Mouse (Mus musculus) hindbrain, embryonic 16.5 days (tissue): ENCODE measurements around the gene Wdr74. TPM values are rescaled to one million over a fixed set of nuclear protein-coding genes. Genes with fewer than 3 reads are reported as not detected.
A peak's percentile ranks its signal among the peaks of the same experiment; 100 is the strongest.

Experiments
- ATAC-seq: fragments of 200-750 bp; cut with Nextera tagmentation; 2 replicates; pipeline ENCODE4 v1.8.0; 2017; ENCODE audit warnings: moderate TSS enrichment, moderate library complexity
- H3K27ac ChIP-seq: fragments of 300-500 bp; sonication (generic); 2 replicates; pipeline ENCODE4 v1.5.1; 2014; ENCODE audit warnings: low read depth, mild to moderate bottlenecking, control low read depth, low read length, moderate library complexity
- H3K27me3 ChIP-seq: fragments of 300-500 bp; sonication (generic); replicated peaks from 2 replicates; pipeline ENCODE4 v1.6.1; 2014; ENCODE audit warnings: low read length; ENCODE audit not compliant: control insufficient read depth, insufficient read depth
- H3K36me3 ChIP-seq: fragments of 300-500 bp; sonication (generic); 2 replicates; pipeline ENCODE4 v1.6.1; 2014; ENCODE audit warnings: mild to moderate bottlenecking, low read length, moderate library complexity, mixed read lengths; ENCODE audit not compliant: control insufficient read depth, insufficient read depth
- H3K4me1 ChIP-seq: fragments of 300-500 bp; sonication (generic); 2 replicates; pipeline ENCODE4 v1.6.1; 2014; ENCODE audit warnings: low read depth, low read length; ENCODE audit not compliant: control insufficient read depth, insufficient read depth
- H3K4me2 ChIP-seq: fragments of 300-500 bp; sonication (generic); 2 replicates; pipeline ENCODE4 v1.6.1; 2014; ENCODE audit warnings: mild to moderate bottlenecking, low read length, control low read depth, moderate library complexity
- H3K4me3 ChIP-seq: fragments of 300-500 bp; sonication (generic); 2 replicates; pipeline ENCODE4 v1.5.1; 2014; ENCODE audit warnings: mild to moderate bottlenecking, low read length, control low read depth, moderate library complexity
- H3K9ac ChIP-seq: fragments of 300-500 bp; sonication (generic); 2 replicates; pipeline ENCODE4 v1.6.1; 2014; ENCODE audit warnings: low read depth, mild to moderate bottlenecking, control low read depth, low read length, moderate library complexity
- H3K9me3 ChIP-seq: fragments of 300-500 bp; sonication (generic); 2 replicates; pipeline ENCODE4 v1.6.1; 2014; ENCODE audit warnings: mild to moderate bottlenecking, low read length, moderate library complexity; ENCODE audit not compliant: control insufficient read depth
- WGBS: fragments of 180-500 bp; shearing (Covaris S2); extraction: QIAGEN DNeasy Blood & Tissue Kit; methylation state at CpG from one replicate; pipeline ENCODE4 v1.1.7; 2014; 5-methylcytosine and 5-hydroxymethylcytosine counted together
- microRNA-seq: library from miRNA; unstranded; fragments of <30 nt; microRNA quantifications from one replicate; pipeline ENCODE4, GENCODE M21; 2017
- polyA plus RNA-seq: library from polyadenylated mRNA; unstranded; fragments of >200 nt; fragmentation: Nextera tagmentation; extraction: Ambion mirVana; gene quantifications from 2 replicates; pipeline ENCODE4 v1.2.1, GENCODE M21; 2015

Wdr74 gene
- polyA plus RNA-seq, 1 experiment from 2014 or later: 92.0 TPM

DNA sequence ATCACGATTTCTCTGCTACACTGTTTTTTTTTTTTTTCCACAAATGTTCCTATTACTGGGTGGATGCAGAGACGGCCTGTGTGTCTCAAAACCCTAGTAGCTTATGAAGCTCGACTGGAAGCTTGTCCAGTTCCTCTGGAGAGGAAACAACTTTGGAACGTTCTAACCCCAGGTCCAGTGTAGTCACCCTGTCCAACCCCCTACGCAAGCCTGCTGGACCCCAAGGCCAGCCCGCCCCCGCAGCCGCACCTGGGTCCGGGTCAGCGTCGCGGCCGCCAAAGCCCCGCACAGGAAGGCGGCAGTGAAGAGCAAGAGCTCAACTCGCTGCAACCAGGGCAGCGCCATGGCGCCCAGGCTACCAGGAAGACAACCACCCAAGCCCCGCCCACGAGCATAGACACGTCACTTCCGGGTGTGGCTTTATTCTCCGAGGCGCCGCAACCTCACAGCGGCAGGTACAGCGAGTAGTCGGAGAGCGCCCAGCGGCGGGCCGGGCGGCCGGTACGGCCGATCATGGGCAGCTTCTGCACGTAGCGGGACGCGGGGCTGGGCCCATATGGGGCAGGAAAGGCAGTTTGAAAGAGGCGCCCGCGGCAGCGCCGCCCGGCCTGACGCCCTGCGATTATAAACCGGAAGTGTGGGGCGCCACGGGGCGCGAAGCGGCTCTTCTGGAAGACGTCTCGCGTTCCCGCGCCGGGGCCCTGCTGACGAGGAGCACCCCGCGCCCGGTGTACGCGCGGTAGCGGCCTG is 38.6 kb downstream of the Wdr74 start, which contains the start of gene Tmem179b:
Gene Tmem179b, minus strand, starts transcription at position 382 of the 750 bp plus-strand sequence.
- WGBS: under 1% methylated on average over 68 of the region's 68 CpGs
- peak; percentile 94 for ATAC-seq

DNA sequence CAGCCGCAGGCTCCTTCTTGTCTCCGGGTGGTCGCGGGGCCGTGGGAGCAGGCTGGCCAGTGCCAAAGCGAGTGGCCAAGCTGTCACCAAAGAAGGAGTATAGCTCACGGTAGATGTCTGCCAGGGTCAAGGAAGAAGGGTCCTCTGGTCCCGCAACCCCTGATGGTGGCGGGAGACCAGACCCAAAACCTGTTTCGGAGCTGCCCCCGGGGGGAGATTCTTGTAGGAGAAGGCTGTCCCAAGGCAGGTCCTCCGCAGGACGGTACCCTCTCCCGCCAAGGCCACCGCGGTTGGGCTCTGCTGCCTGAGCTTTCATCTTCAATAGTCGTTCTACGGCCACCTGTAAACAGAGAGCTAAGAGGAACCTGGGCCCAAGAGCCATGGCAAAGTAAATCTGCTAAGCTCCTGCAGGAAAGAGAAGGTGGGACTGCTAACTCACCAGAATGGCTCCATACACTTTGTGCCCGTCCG is 39.4 kb downstream of the Wdr74 start:
- Histone ChIP-seq H3K4me1 (peaks cover 30% of the 10 kb centered on the region), H3K4me3 (peak overlapping the region; percentile 70), H3K9ac (peak overlapping the region; percentile 93), H3K4me2 (peak overlapping the region; percentile 99), H3K27ac (peak overlapping the region; percentile 97), H3K9me3 (no peaks in the 10 kb centered on the region), H3K27me3 (no peaks in the 10 kb centered on the region), H3K36me3 (peaks cover 16% of the 10 kb centered on the region)
- 7% methylated on average over 20 of the region's 20 CpGs for WGBS
- ATAC-seq: no peak; the same call in 1 of the 2 replicates

More for the DNA sequence above, 38.6 kb downstream of the Wdr74 start, which contains the start of gene Tmem179b:
- peaks cover 18% of the 10 kb centered on the region for H3K36me3 ChIP-seq
- peak within 1 kb of the TSS; percentile 99 for H3K4me2 ChIP-seq
- no peaks in the 10 kb centered on the region for H3K27me3 ChIP-seq
- H3K27ac ChIP-seq: peak within 1 kb of the TSS; percentile 97
- H3K9ac ChIP-seq: peak within 1 kb of the TSS; percentile 93
- H3K4me3 ChIP-seq: peak within 1 kb of the TSS; percentile 70
- peaks cover 30% of the 10 kb centered on the region for H3K4me1 ChIP-seq
- no peaks in the 10 kb centered on the region for H3K9me3 ChIP-seq

DNA sequence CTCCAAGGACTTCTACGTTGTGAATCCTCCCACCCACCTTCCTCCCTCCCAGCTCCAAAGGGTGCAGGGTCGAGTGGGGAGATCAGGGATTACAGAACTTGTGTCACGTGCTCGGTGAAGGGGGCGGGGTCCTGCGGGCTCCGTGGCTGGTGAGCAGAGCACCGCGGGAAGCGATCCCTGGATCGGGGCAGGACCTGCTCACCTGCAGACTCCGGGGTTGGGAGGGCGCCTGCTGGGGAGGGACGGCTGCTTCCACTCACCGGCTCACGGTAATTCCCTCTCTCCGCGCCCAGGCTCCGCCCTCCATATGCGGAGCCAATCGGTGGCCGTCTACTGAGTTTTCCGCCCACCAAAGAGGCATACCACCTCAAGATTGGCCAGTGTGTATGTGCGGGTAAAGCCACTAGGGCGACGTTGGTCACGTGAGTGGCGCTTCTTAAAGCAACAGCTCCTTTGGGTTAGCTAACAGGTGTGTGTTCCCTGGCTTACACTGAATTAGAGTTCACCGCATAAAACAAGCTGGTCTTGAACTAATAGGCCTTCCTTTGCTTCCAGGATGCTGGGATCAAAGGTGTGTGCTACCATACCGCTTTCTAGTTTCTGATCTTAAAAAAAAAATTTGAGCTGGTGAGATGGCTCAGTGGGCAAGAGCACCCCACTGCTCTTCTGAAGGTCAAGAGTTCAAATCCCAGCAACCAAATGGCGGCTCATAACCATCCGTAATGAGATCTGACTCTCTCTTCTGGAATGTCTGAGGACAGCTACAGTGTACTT is 50.6 kb downstream of the Wdr74 start, which contains the start of gene Taf6l:
Gene Taf6l, minus strand, starts transcription at position 410 of the 774 bp plus-strand sequence.
- H3K27me3 ChIP-seq: no peaks in the 10 kb centered on the region
- H3K4me1 ChIP-seq: peaks cover 14% of the 10 kb centered on the region
- H3K9me3 ChIP-seq: no peaks in the 10 kb centered on the region
- peak; percentile 99 for ATAC-seq
- peak within 1 kb of the TSS; percentile 89 for H3K27ac ChIP-seq
- H3K36me3 ChIP-seq: peaks cover 18% of the 10 kb centered on the region
- H3K4me2 ChIP-seq: peak within 1 kb of the TSS; percentile 82
- peak within 1 kb of the TSS; percentile 83 for H3K4me3 ChIP-seq
- 0% methylated on average over 31 of the region's 32 CpGs for WGBS
- H3K9ac ChIP-seq: peak within 1 kb of the TSS; percentile 76

DNA sequence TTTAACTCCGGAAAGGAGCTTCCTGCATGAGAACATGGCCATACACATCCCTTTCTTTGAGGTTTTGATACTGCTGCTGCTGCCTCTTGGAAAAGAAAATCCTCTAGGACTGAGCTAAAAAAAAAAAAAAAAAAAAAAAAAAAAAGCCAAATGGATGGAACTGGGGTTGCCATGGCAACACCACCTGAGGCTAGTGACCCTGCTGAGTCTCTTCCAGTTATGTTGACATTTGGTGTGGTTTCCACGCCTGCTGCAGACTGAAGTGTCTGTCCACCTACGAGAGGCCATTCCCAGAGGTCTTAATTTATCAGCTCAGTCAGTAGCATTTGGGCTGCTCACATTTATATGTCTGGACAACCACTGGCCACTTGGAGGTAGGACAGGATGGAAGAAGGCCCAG is 52.9 kb downstream of the Wdr74 start:
- H3K27ac ChIP-seq: peak overlapping the region; percentile 55; the same call in 1 of the 2 replicates
- peaks cover 7% of the 10 kb centered on the region for H3K36me3 ChIP-seq
- H3K4me2 ChIP-seq: no peak overlapping the region
- no peak for ATAC-seq
- H3K27me3 ChIP-seq: no peaks in the 10 kb centered on the region
- no peaks in the 10 kb centered on the region for H3K9me3 ChIP-seq
- H3K4me3 ChIP-seq: no peak overlapping the region
- H3K9ac ChIP-seq: 0 out of 2 replicates have a peak overlapping the region, but pooled peaks have one; percentile 9
- H3K4me1 ChIP-seq: peaks cover 14% of the 10 kb centered on the region
- WGBS: 22% methylated on average over 3 of the region's 3 CpGs

DNA sequence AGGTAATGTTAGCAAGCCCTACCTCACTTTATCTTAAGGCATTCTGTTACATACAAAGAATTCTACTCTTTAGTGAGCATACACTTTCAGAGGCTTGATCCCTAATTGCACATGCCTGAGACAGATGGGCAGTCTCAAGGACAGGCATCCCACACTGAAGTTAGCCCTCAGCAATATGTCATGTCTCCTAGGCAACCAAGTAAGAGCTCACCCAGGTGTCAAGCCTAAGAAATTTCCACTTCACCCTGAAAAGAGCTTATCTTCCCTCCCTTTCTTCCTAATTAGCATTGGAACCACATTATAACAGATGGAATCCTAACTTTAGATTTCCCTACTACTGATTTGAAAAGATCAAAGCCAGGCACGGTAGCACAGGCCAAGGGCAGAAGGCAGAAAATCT is 53.5 kb downstream of the Wdr74 start:
- WGBS: 38% methylated on average over 1 of the region's 1 CpGs
- no peak for ATAC-seq
- peaks cover 12% of the 10 kb centered on the region for H3K36me3 ChIP-seq
- H3K4me2 ChIP-seq: no peak overlapping the region
- peak overlapping the region; percentile 55 for H3K27ac ChIP-seq
- peaks cover 14% of the 10 kb centered on the region for H3K4me1 ChIP-seq
- no peaks in the 10 kb centered on the region for H3K9me3 ChIP-seq
- no peak overlapping the region for H3K4me3 ChIP-seq
- H3K27me3 ChIP-seq: no peaks in the 10 kb centered on the region
- H3K9ac ChIP-seq: no peak overlapping the region

DNA sequence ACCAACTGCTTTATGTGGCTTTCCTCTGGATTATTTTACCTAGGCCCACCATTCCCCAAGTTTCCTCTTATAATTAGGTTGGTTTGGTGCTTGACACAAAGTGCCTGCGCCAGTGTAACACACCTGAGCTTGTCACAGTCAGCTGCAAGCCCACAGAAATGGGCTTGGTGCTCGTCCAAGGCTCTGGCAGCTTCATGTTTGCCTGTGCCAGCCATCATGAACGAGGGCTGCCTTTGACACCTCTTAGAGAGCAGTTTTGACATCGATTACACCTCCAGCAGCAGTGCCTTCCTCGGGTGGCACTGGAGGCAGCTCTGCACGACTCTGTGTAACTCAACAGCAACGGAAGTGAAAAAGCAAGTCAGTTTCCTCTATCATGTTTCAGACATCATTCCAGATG is 54.5 kb downstream of the Wdr74 start:
- Histone ChIP-seq H3K4me2 (no peak overlapping the region), H3K27me3 (no peaks in the 10 kb centered on the region), H3K27ac (no peak overlapping the region), H3K9me3 (no peaks in the 10 kb centered on the region), H3K4me1 (peaks cover 12% of the 10 kb centered on the region), H3K9ac (no peak overlapping the region), H3K36me3 (peaks cover 18% of the 10 kb centered on the region), H3K4me3 (no peak overlapping the region)
- ATAC-seq: no peak
- WGBS: 90% methylated on average over 7 of the region's 7 CpGs

Small RNAs within 50 kb of the gene (microRNA-seq; reads per million reads assigned to microRNA genes)
- not detected for gene Mir6992

Other genes with a start within 250 kb of the Wdr74 start
- gene Slc22a8, start 144.6 kb upstream of the Wdr74 start, polyA plus RNA-seq: 15.9 and 16.1 TPM in 2 replicates
- gene Slc22a6, start 117.8 kb upstream of the Wdr74 start, polyA plus RNA-seq: 8.7 and 14.9 TPM in 2 replicates
- 0.66 and 0.72 TPM in 2 replicates for gene Chrm1, start 72.0 kb upstream of the Wdr74 start, polyA plus RNA-seq
- 183 and 191 TPM in 2 replicates for gene Slc3a2, start 12.5 kb upstream of the Wdr74 start, polyA plus RNA-seq
- gene 1700092M07Rik, start 4.9 kb downstream of the Wdr74 start, polyA plus RNA-seq: 1.5 and 1.6 TPM in 2 replicates
- gene Stx5a, start 5.6 kb downstream of the Wdr74 start, polyA plus RNA-seq: 109 and 119 TPM in 2 replicates
- 120 and 140 TPM in 2 replicates for gene Nxf1, start 21.2 kb downstream of the Wdr74 start, polyA plus RNA-seq
- 200 and 220 TPM in 2 replicates for gene Tmem223, start 35.2 kb downstream of the Wdr74 start, polyA plus RNA-seq
- 30.4 and 32.1 TPM in 2 replicates for gene Tmem179b, start 38.6 kb downstream of the Wdr74 start, polyA plus RNA-seq
- gene Taf6l, start 50.6 kb downstream of the Wdr74 start, polyA plus RNA-seq: 31.7 and 33.1 TPM in 2 replicates
- 136 and 147 TPM in 2 replicates for gene Polr2g, start 62.8 kb downstream of the Wdr74 start, polyA plus RNA-seq
- 8.0 and 8.1 TPM in 2 replicates for gene Zbtb3, start 66.7 kb downstream of the Wdr74 start, polyA plus RNA-seq
- 51.6 and 54.3 TPM in 2 replicates for gene Ttc9c, start 83.5 kb downstream of the Wdr74 start, polyA plus RNA-seq
- gene Hnrnpul2, start 84.2 kb downstream of the Wdr74 start, polyA plus RNA-seq: 5.1 and 5.8 TPM in 2 replicates
- not detected in 2 replicates for gene AC129217.1, start 93.9 kb downstream of the Wdr74 start, polyA plus RNA-seq
- gene Bscl2, start 101.6 kb downstream of the Wdr74 start, polyA plus RNA-seq: 117 TPM in 2 replicates
- gene Gng3, start 103.4 kb downstream of the Wdr74 start, polyA plus RNA-seq: 477 and 526 TPM in 2 replicates
- 0.94 and 1.2 TPM in 2 replicates for gene Lrrn4cl, start 114.9 kb downstream of the Wdr74 start, polyA plus RNA-seq
- 147 and 151 TPM in 2 replicates for gene Ubxn1, start 135.7 kb downstream of the Wdr74 start, polyA plus RNA-seq
- 58.5 and 61.5 TPM in 2 replicates for gene Uqcc3, start 145.1 kb downstream of the Wdr74 start, polyA plus RNA-seq
- 27.5 and 35.0 TPM in 2 replicates for gene Lbhd1, start 147.9 kb downstream of the Wdr74 start, polyA plus RNA-seq
- not detected in 2 replicates for gene Gm49403, start 148.1 kb downstream of the Wdr74 start, polyA plus RNA-seq
- gene 1810009A15Rik, start 153.0 kb downstream of the Wdr74 start, polyA plus RNA-seq: 44.3 and 46.5 TPM in 2 replicates
- not detected in 2 replicates for gene Gm49416, start 153.1 kb downstream of the Wdr74 start, polyA plus RNA-seq
- 31.1 and 35.2 TPM in 2 replicates for gene Ints5, start 157.2 kb downstream of the Wdr74 start, polyA plus RNA-seq
- 72.1 and 84.5 TPM in 2 replicates for gene Ganab, start 162.2 kb downstream of the Wdr74 start, polyA plus RNA-seq
- gene B3gat3, start 184.5 kb downstream of the Wdr74 start, polyA plus RNA-seq: 98.3 and 99.5 TPM in 2 replicates
- 2.9 and 3.0 TPM in 2 replicates for gene Rom1, start 193.5 kb downstream of the Wdr74 start, polyA plus RNA-seq
- gene Eml3, start 193.7 kb downstream of the Wdr74 start, polyA plus RNA-seq: 10.3 and 11.3 TPM in 2 replicates
- gene Mta2, start 206.0 kb downstream of the Wdr74 start, polyA plus RNA-seq: 91.3 and 103 TPM in 2 replicates
- gene Tut1, start 218.0 kb downstream of the Wdr74 start, polyA plus RNA-seq: 23.9 and 26.3 TPM in 2 replicates
- gene Eef1g, start 231.2 kb downstream of the Wdr74 start, polyA plus RNA-seq: 284 and 301 TPM in 2 replicates